Comparison of ENCODE assay signal across 40 mouse cellular contexts in the genomic region with DNA sequence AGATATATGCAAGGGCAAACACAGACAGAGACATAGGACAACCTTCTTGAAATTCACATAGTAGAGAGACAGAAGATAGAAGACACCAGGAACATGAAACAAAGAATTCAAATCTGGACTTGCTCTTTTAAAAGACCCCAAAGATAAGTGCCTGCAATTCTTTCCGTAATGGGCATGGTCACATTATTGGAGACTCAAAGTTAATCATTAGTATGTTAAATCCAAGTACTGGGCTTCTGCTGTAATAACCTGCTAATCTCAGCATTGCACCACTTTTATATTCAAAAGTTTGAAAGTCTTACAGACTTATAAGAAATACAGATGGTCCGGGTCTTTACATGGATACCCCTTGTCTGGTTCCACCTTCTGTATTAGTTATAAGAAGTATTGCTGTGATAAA. TPM values are rescaled to one million over a fixed set of nuclear protein-coding genes. Genes with fewer than 3 reads are reported as not detected.
"Had no signal": no experiment of that assay in that cellular context is flagged by ENCODE, and none has a peak within 500 bp of the region (broad histone marks: within the 10 kb centered on the region; RNA-seq: fewer than 3 reads in every experiment).

No protein-coding gene starts in this region.

RNA-seq across cellular contexts. Expression of gene Olfr187, which starts 9.7 kb away (rescaled TPM):
- total RNA-seq: heart, adult 8-10 months; heart, postnatal 10 days; heart, postnatal 14 days; heart, postnatal 25 days; heart, postnatal 36 days; heart, postnatal 4 days; hematopoietic stem cell, adult 5-6 weeks; hindbrain, postnatal 0 days; layer of hippocampus, adult 18-20 months; layer of hippocampus, adult 2 months; layer of hippocampus, adult 8-10 months; layer of hippocampus, postnatal 10 days; layer of hippocampus, postnatal 14 days; layer of hippocampus, postnatal 25 days; layer of hippocampus, postnatal 36 days; left cerebral cortex, adult 18-20 months; left cerebral cortex, adult 2 months had no signal
- polyA plus RNA-seq: heart, embryonic 10.5 days; heart, embryonic 11.5 days; heart, embryonic 12.5 days; heart, embryonic 13.5 days; heart, embryonic 14.5 days; heart, embryonic 15.5 days; heart, embryonic 16.5 days; heart, postnatal 0 days; hindbrain, embryonic 10.5 days; hindbrain, embryonic 11.5 days; hindbrain, embryonic 12.5 days; hindbrain, embryonic 13.5 days; hindbrain, embryonic 14.5 days; hindbrain, embryonic 15.5 days; hindbrain, embryonic 16.5 days; hindbrain, postnatal 0 days; inflammation-experienced regulatory T-cells, adult 6 months; kidney, adult 2 months; kidney, embryonic 14.5 days; kidney, embryonic 15.5 days; kidney, embryonic 16.5 days; kidney, postnatal 0 days; large intestine, adult 2 months had no signal

RNA-seq across cellular contexts. Expression of gene Olfr186, which starts 19.2 kb away (rescaled TPM):
- total RNA-seq: heart, adult 8-10 months; heart, postnatal 10 days; heart, postnatal 14 days; heart, postnatal 25 days; heart, postnatal 36 days; heart, postnatal 4 days; hematopoietic stem cell, adult 5-6 weeks; hindbrain, postnatal 0 days; layer of hippocampus, adult 18-20 months; layer of hippocampus, adult 2 months; layer of hippocampus, adult 8-10 months; layer of hippocampus, postnatal 10 days; layer of hippocampus, postnatal 14 days; layer of hippocampus, postnatal 25 days; layer of hippocampus, postnatal 36 days; left cerebral cortex, adult 18-20 months; left cerebral cortex, adult 2 months had no signal
- polyA plus RNA-seq: heart, embryonic 10.5 days; heart, embryonic 11.5 days; heart, embryonic 12.5 days; heart, embryonic 13.5 days; heart, embryonic 14.5 days; heart, embryonic 15.5 days; heart, embryonic 16.5 days; heart, postnatal 0 days; hindbrain, embryonic 10.5 days; hindbrain, embryonic 11.5 days; hindbrain, embryonic 12.5 days; hindbrain, embryonic 13.5 days; hindbrain, embryonic 14.5 days; hindbrain, embryonic 15.5 days; hindbrain, embryonic 16.5 days; hindbrain, postnatal 0 days; inflammation-experienced regulatory T-cells, adult 6 months; intestine, embryonic 14.5 days; kidney, adult 2 months; kidney, embryonic 14.5 days; kidney, embryonic 15.5 days; kidney, embryonic 16.5 days; kidney, postnatal 0 days; large intestine, adult 2 months had no signal

RNA-seq across cellular contexts. Expression of gene Olfr190, which starts 28.5 kb away (rescaled TPM):
- total RNA-seq: heart, adult 8-10 months; heart, postnatal 10 days; heart, postnatal 14 days; heart, postnatal 25 days; heart, postnatal 36 days; heart, postnatal 4 days; hematopoietic stem cell, adult 5-6 weeks; hindbrain, postnatal 0 days; layer of hippocampus, adult 18-20 months; layer of hippocampus, adult 2 months; layer of hippocampus, adult 8-10 months; layer of hippocampus, postnatal 10 days; layer of hippocampus, postnatal 14 days; layer of hippocampus, postnatal 25 days; layer of hippocampus, postnatal 36 days; left cerebral cortex, adult 18-20 months; left cerebral cortex, adult 2 months had no signal
- polyA plus RNA-seq: heart, embryonic 10.5 days; heart, embryonic 11.5 days; heart, embryonic 12.5 days; heart, embryonic 13.5 days; heart, embryonic 14.5 days; heart, embryonic 15.5 days; heart, embryonic 16.5 days; heart, postnatal 0 days; hindbrain, embryonic 10.5 days; hindbrain, embryonic 11.5 days; hindbrain, embryonic 12.5 days; hindbrain, embryonic 13.5 days; hindbrain, embryonic 14.5 days; hindbrain, embryonic 15.5 days; hindbrain, embryonic 16.5 days; hindbrain, postnatal 0 days; inflammation-experienced regulatory T-cells, adult 6 months; intestine, embryonic 14.5 days; kidney, adult 2 months; kidney, embryonic 14.5 days; kidney, embryonic 15.5 days; kidney, embryonic 16.5 days; kidney, postnatal 0 days; large intestine, adult 2 months had no signal

RNA-seq across cellular contexts. Expression of gene Olfr191, which starts 40.3 kb away (rescaled TPM):
- total RNA-seq: heart, adult 8-10 months; heart, postnatal 10 days; heart, postnatal 14 days; heart, postnatal 25 days; heart, postnatal 36 days; heart, postnatal 4 days; hematopoietic stem cell, adult 5-6 weeks; hindbrain, postnatal 0 days; layer of hippocampus, adult 18-20 months; layer of hippocampus, adult 2 months; layer of hippocampus, adult 8-10 months; layer of hippocampus, postnatal 10 days; layer of hippocampus, postnatal 14 days; layer of hippocampus, postnatal 25 days; layer of hippocampus, postnatal 36 days; left cerebral cortex, adult 18-20 months; left cerebral cortex, adult 2 months had no signal
- polyA plus RNA-seq: heart, embryonic 10.5 days; heart, embryonic 11.5 days; heart, embryonic 12.5 days; heart, embryonic 13.5 days; heart, embryonic 14.5 days; heart, embryonic 15.5 days; heart, embryonic 16.5 days; heart, postnatal 0 days; hindbrain, embryonic 10.5 days; hindbrain, embryonic 11.5 days; hindbrain, embryonic 12.5 days; hindbrain, embryonic 13.5 days; hindbrain, embryonic 14.5 days; hindbrain, embryonic 15.5 days; hindbrain, embryonic 16.5 days; hindbrain, postnatal 0 days; inflammation-experienced regulatory T-cells, adult 6 months; intestine, embryonic 14.5 days; kidney, adult 2 months; kidney, embryonic 14.5 days; kidney, embryonic 15.5 days; kidney, embryonic 16.5 days; kidney, postnatal 0 days; large intestine, adult 2 months had no signal

RNA-seq across cellular contexts. Expression of gene Olfr183, which starts 54.1 kb away (rescaled TPM):
- total RNA-seq: heart, adult 8-10 months; heart, postnatal 10 days; heart, postnatal 14 days; heart, postnatal 25 days; heart, postnatal 36 days; heart, postnatal 4 days; hematopoietic stem cell, adult 5-6 weeks; hindbrain, postnatal 0 days; layer of hippocampus, adult 18-20 months; layer of hippocampus, adult 2 months; layer of hippocampus, adult 8-10 months; layer of hippocampus, postnatal 10 days; layer of hippocampus, postnatal 14 days; layer of hippocampus, postnatal 25 days; layer of hippocampus, postnatal 36 days; left cerebral cortex, adult 18-20 months; left cerebral cortex, adult 2 months had no signal
- polyA plus RNA-seq: heart, embryonic 10.5 days; heart, embryonic 11.5 days; heart, embryonic 12.5 days; heart, embryonic 13.5 days; heart, embryonic 14.5 days; heart, embryonic 15.5 days; heart, embryonic 16.5 days; heart, postnatal 0 days; hindbrain, embryonic 10.5 days; hindbrain, embryonic 11.5 days; hindbrain, embryonic 12.5 days; hindbrain, embryonic 13.5 days; hindbrain, embryonic 14.5 days; hindbrain, embryonic 15.5 days; hindbrain, embryonic 16.5 days; hindbrain, postnatal 0 days; intestine, embryonic 14.5 days; kidney, adult 2 months; kidney, embryonic 14.5 days; kidney, embryonic 15.5 days; kidney, embryonic 16.5 days; kidney, postnatal 0 days; large intestine, adult 2 months had no signal
